Mouse (Mus musculus): ENCODE measurements at regions not wholly inside any gene's neighbourhood (a gene's known extent, or its start where the extent isn't known, plus 50 kb on each side); places are given as distances from the start of the nearest gene placed in this dataset.
"Not testable (repeated sequence)": the region's sequence is repeated elsewhere in the genome, so short reads cannot be mapped to it uniquely, and the experiment has no call there.

GRCm38 (mm10) chr3:9133991-9134390 lies 475.9 kb downstream of the Zfp704 start:
- DNase-seq (ENCODE audit: low spot score in 2 of 2), result no peak

- DNase-seq (ENCODE audit: low spot score in 2 of 2), result no peak
Measured at GRCm38 (mm10) chr3:9132104-9132751, 477.7 kb downstream of the Zfp704 start.

GRCm38 (mm10) chr3:9131366-9131765 lies 478.5 kb downstream of the Zfp704 start:
- DNase-seq (ENCODE audit: low spot score in 2 of 2), result no peak

GRCm38 (mm10) chr3:9128407-9128806 lies 481.5 kb downstream of the Zfp704 start:
- peak; percentile 23 to 53 for DNase-seq (ENCODE audit: low spot score in 2 of 2)

GRCm38 (mm10) chr3:9123079-9123478 lies 486.8 kb downstream of the Zfp704 start:
- peak in 1 of 2 experiments; percentile 3 for DNase-seq (ENCODE audit: low spot score in 2 of 2)

GRCm38 (mm10) chr3:9117913-9118312 lies 492.0 kb downstream of the Zfp704 start:
- no peak for DNase-seq (ENCODE audit: low spot score in 2 of 2)

- DNase-seq (ENCODE audit: low spot score in 2 of 2), result no peak
Measured at GRCm38 (mm10) chr3:9113410-9113809, 496.5 kb downstream of the Zfp704 start.

- no peak for DNase-seq (ENCODE audit: low spot score in 2 of 2)
Measured at GRCm38 (mm10) chr3:9110741-9111140, 499.1 kb downstream of the Zfp704 start.

GRCm38 (mm10) chr3:9109991-9110390 lies 499.9 kb downstream of the Zfp704 start:
- DNase-seq (ENCODE audit: low spot score in 2 of 2), result no peak

GRCm38 (mm10) chr3:9109485-9109884 lies 500.4 kb downstream of the Zfp704 start:
- no peak for DNase-seq (ENCODE audit: low spot score in 2 of 2)

- DNase-seq (ENCODE audit: low spot score in 2 of 2), result no peak
Measured at GRCm38 (mm10) chr3:9107766-9108410, 502.0 kb downstream of the Zfp704 start.

- DNase-seq (ENCODE audit: low spot score in 2 of 2), result no peak
Measured at GRCm38 (mm10) chr3:9105191-9105926, 504.5 kb downstream of the Zfp704 start.

GRCm38 (mm10) chr3:9103456-9103855 lies 506.4 kb downstream of the Zfp704 start:
- DNase-seq (ENCODE audit: low spot score in 2 of 2), result no peak

- DNase-seq (ENCODE audit: low spot score in 2 of 2), result no peak
Measured at GRCm38 (mm10) chr3:9101240-9101639, 508.6 kb downstream of the Zfp704 start.

GRCm38 (mm10) chr3:9100761-9101160 lies 509.1 kb downstream of the Zfp704 start:
- no peak for DNase-seq (ENCODE audit: low spot score in 2 of 2)

- no peak for DNase-seq (ENCODE audit: low spot score in 2 of 2)
Measured at GRCm38 (mm10) chr3:9098441-9098840, 511.4 kb downstream of the Zfp704 start.

GRCm38 (mm10) chr3:9084134-9084533 lies 525.8 kb downstream of the Zfp704 start:
- no peak for DNase-seq (ENCODE audit: low spot score in 2 of 2)

GRCm38 (mm10) chr3:9082061-9082460 lies 527.8 kb downstream of the Zfp704 start:
- no peak for DNase-seq (ENCODE audit: low spot score in 2 of 2)

GRCm38 (mm10) chr3:9078201-9078600 lies 531.7 kb downstream of the Zfp704 start:
- DNase-seq (ENCODE audit: low spot score in 2 of 2), result no peak

- DNase-seq (ENCODE audit: low spot score in 2 of 2), result peak in 1 of 2 experiments; percentile 81
Measured at GRCm38 (mm10) chr3:9076696-9077095, 533.2 kb downstream of the Zfp704 start.

GRCm38 (mm10) chr3:9072471-9072870 lies 537.4 kb downstream of the Zfp704 start:
- DNase-seq (ENCODE audit: low spot score in 2 of 2), result not testable (repeated sequence)

GRCm38 (mm10) chr3:9067048-9067447 lies 542.8 kb downstream of the Zfp704 start:
- peak in 1 of 2 experiments; percentile 84 for DNase-seq (ENCODE audit: low spot score in 2 of 2)

GRCm38 (mm10) chr3:9066374-9066773 lies 543.5 kb downstream of the Zfp704 start:
- no peak for DNase-seq (ENCODE audit: low spot score in 2 of 2)
